Mouse (Mus musculus): ENCODE measurements around the gene Corin. TPM values are rescaled to one million over a fixed set of nuclear protein-coding genes. Genes with fewer than 3 reads are reported as not detected.
A peak's percentile ranks its signal among the peaks of the same experiment; 100 is the strongest.

Gene Corin
- polyA plus RNA-seq, 1 experiment from 2014 or later, result 0.08 TPM

DNA sequence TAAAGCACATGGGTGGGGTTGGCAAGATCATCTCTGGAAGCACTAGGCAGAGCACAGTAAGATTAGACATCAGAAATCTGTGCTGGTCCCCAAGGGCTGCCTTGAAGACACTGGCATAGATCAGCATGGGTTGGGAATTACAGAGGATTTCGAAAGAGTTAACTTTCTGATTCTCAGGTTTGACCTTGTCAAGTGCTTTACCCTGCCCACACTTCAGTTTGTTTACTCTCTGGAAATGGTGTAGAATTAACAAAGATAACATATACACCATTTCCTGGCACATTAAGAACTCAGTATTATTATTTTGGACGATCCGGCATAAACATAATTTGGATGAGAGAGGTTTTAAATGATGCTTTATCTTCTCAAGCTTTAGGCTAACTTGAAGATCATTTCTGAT lies 219.2 kb downstream of the Corin start:
- no peak for ATAC-seq (replicated peaks)
- Histone ChIP-seq H3K9ac (replicated peaks) (no peak overlapping the region), H3K9me3 (no peaks in the 10 kb centered on the region), H3K27me3 (no peaks in the 10 kb centered on the region), H3K4me3 (no peak overlapping the region), H3K4me2 (replicated peaks) (no peak overlapping the region), H3K27ac (replicated peaks) (no peak overlapping the region), H3K36me3 (no peaks in the 10 kb centered on the region; the same call in 1 of the 2 replicates), H3K4me1 (no peaks in the 10 kb centered on the region)
- WGBS, result 94% methylated on average over 3 of the region's 3 CpGs

- no peak for ATAC-seq (replicated peaks)
- Histone ChIP-seq H3K27me3 (no peaks in the 10 kb centered on the region), H3K36me3 (no peaks in the 10 kb centered on the region), H3K27ac (replicated peaks) (no peak overlapping the region), H3K4me1 (no peaks in the 10 kb centered on the region), H3K9me3 (no peaks in the 10 kb centered on the region), H3K4me2 (replicated peaks) (no peak overlapping the region), H3K4me3 (no peak overlapping the region), H3K9ac (replicated peaks) (no peak overlapping the region)
- WGBS, result 40% methylated on average over 2 of the region's 2 CpGs
These were observed 221.4 kb downstream of the Corin start for GRCm38 (mm10) chr5:72282907-72283306.

GRCm38 (mm10) chr5:72269652-72270051 lies 234.6 kb downstream of the Corin start:
- Histone ChIP-seq H3K4me2 (replicated peaks) (no peak overlapping the region), H3K9me3 (no peaks in the 10 kb centered on the region), H3K36me3 (no peaks in the 10 kb centered on the region), H3K27ac (replicated peaks) (no peak overlapping the region), H3K27me3 (no peaks in the 10 kb centered on the region), H3K4me1 (0 out of 2 replicates have a peak, but pooled peaks cover 3% of the 10 kb centered on the region), H3K9ac (replicated peaks) (no peak overlapping the region), H3K4me3 (no peak overlapping the region)
- WGBS, result 58% methylated on average over 8 of the region's 8 CpGs
- peak; percentile 75 for ATAC-seq (replicated peaks)

DNA sequence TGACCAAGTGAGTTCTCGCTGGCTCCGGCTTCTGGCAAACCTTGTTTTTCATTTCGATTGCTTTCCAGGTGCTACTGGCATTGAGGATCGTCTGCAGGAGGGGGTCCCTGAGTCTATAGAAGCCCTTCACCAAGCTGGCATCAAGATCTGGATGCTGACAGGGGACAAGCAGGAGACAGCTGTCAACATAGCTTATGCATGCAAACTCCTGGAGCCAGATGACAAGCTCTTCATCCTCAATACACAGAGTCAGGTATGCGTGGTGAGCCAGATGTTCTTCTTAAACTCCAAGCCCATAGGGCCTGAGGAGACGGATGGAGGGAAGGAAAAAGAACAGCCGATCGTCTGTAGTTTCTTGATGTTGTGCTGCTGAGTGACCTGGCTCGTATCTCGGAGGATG lies 235.1 kb downstream of the Corin start:
- Histone ChIP-seq H3K4me3 (no peak overlapping the region), H3K27ac (replicated peaks) (no peak overlapping the region), H3K27me3 (no peaks in the 10 kb centered on the region), H3K36me3 (no peaks in the 10 kb centered on the region), H3K9me3 (no peaks in the 10 kb centered on the region), H3K4me1 (0 out of 2 replicates have a peak, but pooled peaks cover 3% of the 10 kb centered on the region), H3K4me2 (replicated peaks) (no peak overlapping the region), H3K9ac (replicated peaks) (no peak overlapping the region)
- WGBS, result 85% methylated on average over 10 of the region's 10 CpGs
- 0 out of 2 replicates have a peak, but pooled peaks have one; percentile 32 for ATAC-seq (replicated peaks)

DNA sequence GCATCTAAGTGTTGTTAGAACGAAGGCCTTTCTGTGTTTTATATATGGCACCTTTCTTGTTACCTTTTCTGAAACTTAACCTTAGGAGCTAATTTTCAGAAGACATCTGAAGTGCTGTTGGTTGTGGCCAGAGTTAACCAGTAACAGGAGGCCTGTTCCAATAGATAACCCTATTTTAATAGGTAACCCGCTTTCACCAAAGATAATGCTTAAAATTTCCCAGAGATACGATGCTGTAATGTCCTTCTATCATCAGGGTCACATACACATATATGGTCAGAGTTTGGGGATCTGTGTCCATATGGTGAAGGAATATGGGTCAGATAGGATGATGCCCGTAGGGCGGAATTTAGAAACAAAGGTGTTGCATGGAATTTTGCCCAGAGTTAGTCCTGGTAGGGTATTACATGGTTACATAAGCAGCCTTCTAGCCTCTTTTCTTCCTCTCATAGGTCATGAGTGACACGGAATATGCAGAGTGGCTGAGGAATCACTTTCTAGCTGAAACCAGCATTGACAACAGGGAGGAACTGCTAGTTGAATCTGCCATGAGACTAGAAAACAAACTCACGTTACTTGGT lies 237.2 kb downstream of the Corin start:
- Histone ChIP-seq H3K4me3 (no peak overlapping the region), H3K9me3 (no peaks in the 10 kb centered on the region), H3K27ac (replicated peaks) (no peak overlapping the region), H3K4me2 (replicated peaks) (no peak overlapping the region), H3K27me3 (no peaks in the 10 kb centered on the region), H3K36me3 (no peaks in the 10 kb centered on the region), H3K9ac (replicated peaks) (no peak overlapping the region), H3K4me1 (0 out of 2 replicates have a peak, but pooled peaks cover 3% of the 10 kb centered on the region)
- 95% methylated on average over 7 of the region's 7 CpGs for WGBS
- ATAC-seq (replicated peaks), result no peak

DNA sequence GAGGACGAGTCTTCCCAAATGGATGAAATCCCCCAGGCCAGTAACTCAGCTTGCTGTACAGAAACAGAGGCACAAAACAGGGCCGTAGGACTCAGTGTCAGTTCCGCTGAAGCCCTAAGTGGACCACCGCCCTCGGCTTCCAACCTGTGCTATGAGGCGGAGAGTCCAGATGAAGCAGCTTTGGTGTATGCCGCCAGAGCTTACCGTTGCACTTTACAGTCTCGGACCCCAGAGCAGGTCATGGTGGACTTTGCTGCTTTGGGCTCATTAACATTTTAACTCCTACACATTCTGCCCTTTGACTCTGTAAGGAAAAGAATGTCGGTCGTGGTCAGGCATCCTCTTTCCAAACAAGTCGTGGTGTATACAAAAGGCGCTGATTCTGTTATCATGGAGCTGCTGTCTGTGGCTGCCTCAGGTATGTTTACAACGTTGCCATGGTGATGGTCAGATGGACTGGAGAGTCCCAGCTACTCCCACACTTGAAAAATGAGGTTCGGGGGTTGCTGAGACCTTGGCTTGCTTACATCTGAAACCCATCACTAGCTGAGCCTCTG lies 240.0 kb downstream of the Corin start:
- Histone ChIP-seq H3K27ac (replicated peaks) (no peak overlapping the region), H3K9ac (replicated peaks) (no peak overlapping the region), H3K36me3 (no peaks in the 10 kb centered on the region), H3K9me3 (no peaks in the 10 kb centered on the region), H3K4me1 (0 out of 2 replicates have a peak, but pooled peaks cover 3% of the 10 kb centered on the region), H3K4me3 (no peak overlapping the region), H3K27me3 (no peaks in the 10 kb centered on the region), H3K4me2 (replicated peaks) (no peak overlapping the region)
- 88% methylated on average over 15 of the region's 15 CpGs for WGBS
- ATAC-seq (replicated peaks), result no peak

- 75% methylated on average over 3 of the region's 3 CpGs for WGBS
These were observed 242.4 kb downstream of the Corin start for GRCm38 (mm10) chr5:72261802-72262324.

GRCm38 (mm10) chr5:72259298-72259621 lies 245.0 kb downstream of the Corin start:
- 71% methylated on average over 3 of the region's 3 CpGs for WGBS
- Histone ChIP-seq H3K9ac (replicated peaks) (no peak overlapping the region), H3K4me3 (no peak overlapping the region), H3K9me3 (no peaks in the 10 kb centered on the region), H3K4me1 (no peaks in the 10 kb centered on the region), H3K27ac (replicated peaks) (no peak overlapping the region), H3K27me3 (no peaks in the 10 kb centered on the region), H3K4me2 (replicated peaks) (no peak overlapping the region), H3K36me3 (no peaks in the 10 kb centered on the region)
- no peak for ATAC-seq (replicated peaks)

More at GRCm38 (mm10) chr5:72261802-72262324, 242.4 kb downstream of the Corin start:
- Histone ChIP-seq H3K4me3 (no peak overlapping the region), H3K9me3 (no peaks in the 10 kb centered on the region), H3K27me3 (no peaks in the 10 kb centered on the region), H3K4me1 (0 out of 2 replicates have a peak, but pooled peaks cover 3% of the 10 kb centered on the region), H3K27ac (replicated peaks) (no peak overlapping the region), H3K36me3 (no peaks in the 10 kb centered on the region), H3K9ac (replicated peaks) (no peak overlapping the region), H3K4me2 (replicated peaks) (no peak overlapping the region)
- no peak for ATAC-seq (replicated peaks)

DNA sequence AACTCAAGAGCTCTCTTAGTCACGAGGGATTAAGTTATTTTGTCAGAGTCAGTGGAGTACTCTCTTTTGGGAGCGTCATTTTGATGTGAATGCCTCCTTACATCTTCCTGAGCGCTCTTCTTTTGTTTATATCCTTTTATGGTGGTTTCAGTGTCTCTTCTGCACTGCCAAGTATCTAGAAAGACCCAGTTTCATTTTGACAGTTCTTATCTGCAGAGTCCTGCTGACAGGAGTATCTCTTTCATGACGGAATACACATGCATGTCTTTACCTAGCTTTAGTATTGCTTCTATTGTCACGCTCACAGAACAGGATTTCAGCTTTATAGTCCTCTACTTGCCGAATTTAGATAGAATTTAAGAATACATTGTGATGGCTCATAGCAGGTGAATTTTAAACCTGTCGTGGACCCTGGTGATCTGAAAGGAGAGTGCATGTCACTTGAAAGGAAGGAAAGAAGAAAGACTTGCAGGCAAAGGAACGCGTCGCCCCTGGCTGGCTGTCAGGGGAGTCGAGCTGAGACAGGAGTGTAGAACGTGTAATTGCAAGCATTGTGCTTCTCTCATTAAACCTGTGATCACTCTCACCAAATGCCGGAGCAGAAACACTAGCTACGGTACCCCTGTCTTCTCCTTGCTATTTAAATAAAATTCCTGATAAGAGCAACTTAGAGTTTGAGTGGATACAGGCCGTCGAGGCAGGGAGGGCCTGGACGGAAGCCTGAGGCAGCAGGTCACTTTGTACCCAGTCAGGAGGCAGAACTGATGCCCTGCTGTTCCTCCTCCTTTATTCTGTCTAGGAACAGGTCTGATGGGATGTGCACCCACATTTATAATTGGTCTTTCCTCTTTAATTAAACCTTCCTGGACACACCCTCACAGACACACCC lies 245.6 kb downstream of the Corin start:
- Histone ChIP-seq H3K9me3 (no peaks in the 10 kb centered on the region), H3K27me3 (no peaks in the 10 kb centered on the region), H3K4me2 (replicated peaks) (no peak overlapping the region), H3K36me3 (no peaks in the 10 kb centered on the region), H3K27ac (replicated peaks) (no peak overlapping the region), H3K4me3 (no peak overlapping the region), H3K4me1 (no peaks in the 10 kb centered on the region), H3K9ac (replicated peaks) (no peak overlapping the region)
- no peak for ATAC-seq (replicated peaks)
- WGBS, result 78% methylated on average over 17 of the region's 17 CpGs

DNA sequence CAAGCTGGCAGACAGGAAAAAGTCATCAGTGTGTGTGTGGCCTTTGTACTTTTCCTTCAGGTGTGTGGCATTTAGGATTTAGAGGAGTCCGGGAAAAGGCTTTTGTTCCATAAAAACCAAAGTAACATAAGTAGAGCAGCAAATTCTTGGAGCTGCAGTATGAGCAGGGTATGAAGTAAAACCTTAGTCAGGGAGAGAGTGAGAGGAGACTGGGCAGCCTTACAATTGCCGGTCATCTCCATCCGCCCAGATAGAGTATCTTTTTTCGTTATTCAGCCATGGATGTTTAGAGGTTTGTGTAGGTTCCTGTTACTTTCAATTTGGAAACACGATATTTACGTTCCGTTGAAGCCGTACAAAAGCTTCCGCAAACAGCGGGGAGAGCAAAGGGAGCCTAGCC lies 247.2 kb downstream of the Corin start:
- no peaks in the 10 kb centered on the region for H3K4me1 ChIP-seq
- no peak overlapping the region for H3K4me3 ChIP-seq
- H3K9ac ChIP-seq (replicated peaks), result no peak overlapping the region
- no peak overlapping the region for H3K4me2 ChIP-seq (replicated peaks)
- WGBS, result 71% methylated on average over 10 of the region's 10 CpGs
- ATAC-seq (replicated peaks), result no peak
- H3K27me3 ChIP-seq, result no peaks in the 10 kb centered on the region
- H3K9me3 ChIP-seq, result no peaks in the 10 kb centered on the region
- H3K27ac ChIP-seq (replicated peaks), result no peak overlapping the region
- H3K36me3 ChIP-seq, result no peaks in the 10 kb centered on the region

DNA sequence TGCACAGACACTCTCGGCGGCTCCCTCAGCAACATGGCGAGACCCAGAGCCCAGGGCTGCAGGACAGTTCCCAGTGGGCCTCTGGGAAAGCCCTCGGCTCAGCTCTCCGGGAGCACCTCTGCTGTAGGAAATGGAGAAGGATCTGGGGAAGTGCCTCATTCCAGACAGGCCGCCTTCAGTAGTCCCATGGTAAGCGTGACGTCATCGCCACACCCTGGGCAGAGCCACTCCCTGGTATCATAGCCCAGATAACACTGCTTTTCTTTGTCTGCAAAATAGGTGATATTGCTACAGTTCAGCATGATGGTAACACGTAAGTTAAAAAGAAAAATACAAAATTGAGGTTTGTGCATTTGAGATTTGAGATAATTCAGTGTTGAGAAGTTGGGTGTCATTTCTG lies 249.3 kb downstream of the Corin start:
- H3K27me3 ChIP-seq, result no peaks in the 10 kb centered on the region
- no peaks in the 10 kb centered on the region for H3K9me3 ChIP-seq
- ATAC-seq (replicated peaks), result no peak
- no peaks in the 10 kb centered on the region for H3K36me3 ChIP-seq
- H3K4me3 ChIP-seq, result no peak overlapping the region
- H3K9ac ChIP-seq (replicated peaks), result no peak overlapping the region
- no peak overlapping the region for H3K27ac ChIP-seq (replicated peaks)
- WGBS, result 96% methylated on average over 10 of the region's 10 CpGs
- H3K4me1 ChIP-seq, result no peaks in the 10 kb centered on the region
- H3K4me2 ChIP-seq (replicated peaks), result no peak overlapping the region

DNA sequence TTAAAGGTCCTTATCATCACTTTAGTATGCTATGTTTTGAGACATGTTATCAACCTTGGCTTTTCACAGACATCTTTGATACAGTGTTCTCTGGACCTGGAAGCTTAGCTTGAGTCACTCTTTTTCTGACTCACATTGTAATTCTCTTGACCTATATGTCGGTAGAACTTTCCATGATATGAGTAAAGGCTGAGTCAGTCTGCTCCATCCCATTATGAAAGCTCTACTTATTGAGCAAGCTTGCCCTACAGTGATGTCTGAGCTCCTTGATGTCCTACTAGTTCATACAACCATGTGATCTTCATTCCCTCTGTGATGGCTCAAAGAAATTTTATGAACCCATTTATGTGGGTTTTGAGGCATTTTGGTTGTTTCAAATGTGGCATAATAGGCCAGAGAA lies 254.1 kb downstream of the Corin start:
- H3K4me1 ChIP-seq, result no peaks in the 10 kb centered on the region
- no peaks in the 10 kb centered on the region for H3K36me3 ChIP-seq
- no peak overlapping the region for H3K4me3 ChIP-seq
- no peak overlapping the region for H3K4me2 ChIP-seq (replicated peaks)
- WGBS, result 100% methylated on average over 1 of the region's 1 CpGs
- H3K27ac ChIP-seq (replicated peaks), result no peak overlapping the region
- no peaks in the 10 kb centered on the region for H3K27me3 ChIP-seq
- H3K9ac ChIP-seq (replicated peaks), result no peak overlapping the region
- H3K9me3 ChIP-seq, result no peaks in the 10 kb centered on the region
- no peak for ATAC-seq (replicated peaks)

All from forebrain, embryonic 15.5 days (tissue).